Mouse (Mus musculus): ENCODE measurements around the gene Papln. TPM values are rescaled to one million over a fixed set of nuclear protein-coding genes. Genes with fewer than 3 reads are reported as not detected.

The Papln gene
- polyA plus RNA-seq, 1 experiment from 2014 or later = 0.09 TPM

- H3K4me3 ChIP-seq (ENCODE audit: low read depth, low read length) = no peak overlapping the region
- H3K27ac ChIP-seq (ENCODE audit: low read depth, low read length) = no peak overlapping the region
- no peak for ATAC-seq
- H3K4me2 ChIP-seq (ENCODE audit: low read length) = no peak overlapping the region
- WGBS = 87% methylated on average over 1 of the region's 1 CpGs
- no peaks in the 10 kb centered on the region for H3K9me3 ChIP-seq (replicated peaks; ENCODE audit: control insufficient read depth, low read length)
- DNase-seq (ENCODE audit: low spot score) = no peak
- H3K27me3 ChIP-seq (replicated peaks; ENCODE audit: control insufficient read depth, insufficient read depth, low read length) = no peaks in the 10 kb centered on the region
- no peaks in the 10 kb centered on the region for H3K36me3 ChIP-seq (ENCODE audit: control insufficient read depth, insufficient read depth, low read length)
- H3K9ac ChIP-seq (ENCODE audit: low read length) = no peak overlapping the region
- H3K4me1 ChIP-seq (ENCODE audit: control insufficient read depth, insufficient read depth, low read length) = no peaks in the 10 kb centered on the region
These were observed 53.2 kb downstream of the Papln start for GRCm38 (mm10) chr12:83816616-83817015.

- Histone ChIP-seq H3K27ac (ENCODE audit: low read depth, low read length) (no peak overlapping the region), H3K9ac (ENCODE audit: low read length) (no peak overlapping the region), H3K4me2 (ENCODE audit: low read length) (no peak overlapping the region), H3K4me1 (ENCODE audit: control insufficient read depth, insufficient read depth, low read length) (no peaks in the 10 kb centered on the region), H3K27me3 (replicated peaks; ENCODE audit: control insufficient read depth, insufficient read depth, low read length) (no peaks in the 10 kb centered on the region), H3K36me3 (ENCODE audit: control insufficient read depth, insufficient read depth, low read length) (peaks cover 6% of the 10 kb centered on the region; the same call in 1 of the 2 replicates), H3K4me3 (ENCODE audit: low read depth, low read length) (no peak overlapping the region), H3K9me3 (replicated peaks; ENCODE audit: control insufficient read depth, low read length) (no peaks in the 10 kb centered on the region)
- ATAC-seq = no peak
- DNase-seq (ENCODE audit: low spot score) = no peak
- 75% methylated on average over 3 of the region's 3 CpGs for WGBS
These were observed 67.0 kb downstream of the Papln start for GRCm38 (mm10) chr12:83830424-83830823.

- Histone ChIP-seq H3K4me1 (ENCODE audit: control insufficient read depth, insufficient read depth, low read length) (no peaks in the 10 kb centered on the region), H3K36me3 (ENCODE audit: control insufficient read depth, insufficient read depth, low read length) (peaks cover 10% of the 10 kb centered on the region; the same call in 1 of the 2 replicates), H3K27ac (ENCODE audit: low read depth, low read length) (no peak overlapping the region), H3K27me3 (replicated peaks; ENCODE audit: control insufficient read depth, insufficient read depth, low read length) (no peaks in the 10 kb centered on the region), H3K9ac (ENCODE audit: low read length) (no peak overlapping the region), H3K4me3 (ENCODE audit: low read depth, low read length) (no peak overlapping the region), H3K4me2 (ENCODE audit: low read length) (no peak overlapping the region), H3K9me3 (replicated peaks; ENCODE audit: control insufficient read depth, low read length) (no peaks in the 10 kb centered on the region)
- WGBS = 96% methylated on average over 3 of the region's 3 CpGs
- no peak for ATAC-seq
- no peak for DNase-seq (ENCODE audit: low spot score)
These were observed 70.5 kb downstream of the Papln start for GRCm38 (mm10) chr12:83833979-83834378.

GRCm38 (mm10) chr12:83841409-83842190 lies 78.2 kb downstream of the Papln start:
- Histone ChIP-seq H3K9ac (ENCODE audit: low read length) (no peak overlapping the region), H3K4me2 (ENCODE audit: low read length) (no peak overlapping the region), H3K36me3 (ENCODE audit: control insufficient read depth, insufficient read depth, low read length) (peaks cover 11% of the 10 kb centered on the region; the same call in 1 of the 2 replicates), H3K4me1 (ENCODE audit: control insufficient read depth, insufficient read depth, low read length) (no peaks in the 10 kb centered on the region), H3K9me3 (replicated peaks; ENCODE audit: control insufficient read depth, low read length) (no peaks in the 10 kb centered on the region), H3K27ac (ENCODE audit: low read depth, low read length) (no peak overlapping the region), H3K4me3 (ENCODE audit: low read depth, low read length) (no peak overlapping the region), H3K27me3 (replicated peaks; ENCODE audit: control insufficient read depth, insufficient read depth, low read length) (no peaks in the 10 kb centered on the region)
- DNase-seq (ENCODE audit: low spot score) (no peak), ATAC-seq (no peak)
- 91% methylated on average over 10 of the region's 10 CpGs for WGBS

Other genes with a start within 250 kb of the Papln start
- 41.9 and 47.2 TPM in 2 replicates for gene Dcaf4, start 243.2 kb upstream of the Papln start, polyA plus RNA-seq (2014; fragmentation: Nextera tagmentation; extraction: Ambion mirVana)
- 22.7 and 27.7 TPM in 2 replicates for gene Zfyve1, start 166.4 kb upstream of the Papln start, polyA plus RNA-seq (2014; fragmentation: Nextera tagmentation; extraction: Ambion mirVana)
- gene Rbm25, start 132.4 kb upstream of the Papln start, polyA plus RNA-seq (2014; fragmentation: Nextera tagmentation; extraction: Ambion mirVana) = 164 and 176 TPM in 2 replicates
- 73.4 and 79.5 TPM in 2 replicates for gene Psen1, start 75.5 kb upstream of the Papln start, polyA plus RNA-seq (2014; fragmentation: Nextera tagmentation; extraction: Ambion mirVana)
- 12.9 and 16.2 TPM in 2 replicates for gene Numb, start 158.3 kb downstream of the Papln start, polyA plus RNA-seq (2014; fragmentation: Nextera tagmentation; extraction: Ambion mirVana)
- gene Riox1, start 187.0 kb downstream of the Papln start, polyA plus RNA-seq (2014; fragmentation: Nextera tagmentation; extraction: Ambion mirVana) = 8.7 and 9.9 TPM in 2 replicates
- not detected in 2 replicates for gene Heatr4, start 221.2 kb downstream of the Papln start, polyA plus RNA-seq (2014; fragmentation: Nextera tagmentation; extraction: Ambion mirVana)
- 4.3 and 5.6 TPM in 2 replicates for gene Acot2, start 224.2 kb downstream of the Papln start, polyA plus RNA-seq (2014; fragmentation: Nextera tagmentation; extraction: Ambion mirVana)
- gene Acot1, start 245.9 kb downstream of the Papln start, polyA plus RNA-seq (2014; fragmentation: Nextera tagmentation; extraction: Ambion mirVana) = 81.2 and 83.6 TPM in 2 replicates